Mouse (Mus musculus): ENCODE measurements around the gene Arhgef25.
"Not testable (repeated sequence)": the region's sequence is repeated elsewhere in the genome, so short reads cannot be mapped to it uniquely, and the experiment has no call there.

The Arhgef25 gene

GRCm38 (mm10) chr10:127138328-127139141 is 51.3 kb downstream of the Arhgef25 start:
- DNase-seq (ENCODE audit: low read depth, low spot score): no peak

GRCm38 (mm10) chr10:127137896-127138295 is 52.0 kb downstream of the Arhgef25 start:
- DNase-seq (ENCODE audit: low read depth, low spot score): no peak

DNA sequence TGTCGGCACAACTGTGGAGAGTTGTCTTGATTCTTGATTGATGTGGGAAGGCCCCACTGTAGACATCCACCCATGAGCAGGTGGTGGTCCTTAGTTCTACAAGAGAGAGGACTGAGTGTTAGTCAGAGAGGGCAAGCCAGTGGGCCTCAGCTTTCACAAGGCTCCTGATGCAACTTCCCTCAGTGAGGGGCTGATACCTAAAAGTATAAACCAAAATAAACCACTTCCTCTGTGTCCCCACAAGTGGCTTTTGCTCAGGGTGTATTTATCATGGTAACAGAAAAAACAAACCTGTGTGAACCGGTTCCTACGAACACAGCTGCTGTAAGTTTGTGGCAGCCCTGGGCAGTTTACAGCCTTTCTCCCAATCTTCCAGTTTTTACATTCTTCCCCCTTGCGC is 53.4 kb downstream of the Arhgef25 start:
- DNase-seq (ENCODE audit: low read depth, low spot score): no peak

- DNase-seq (ENCODE audit: low read depth, low spot score): no peak
Measured at GRCm38 (mm10) chr10:127135118-127135836, 54.6 kb downstream of the Arhgef25 start.

DNA sequence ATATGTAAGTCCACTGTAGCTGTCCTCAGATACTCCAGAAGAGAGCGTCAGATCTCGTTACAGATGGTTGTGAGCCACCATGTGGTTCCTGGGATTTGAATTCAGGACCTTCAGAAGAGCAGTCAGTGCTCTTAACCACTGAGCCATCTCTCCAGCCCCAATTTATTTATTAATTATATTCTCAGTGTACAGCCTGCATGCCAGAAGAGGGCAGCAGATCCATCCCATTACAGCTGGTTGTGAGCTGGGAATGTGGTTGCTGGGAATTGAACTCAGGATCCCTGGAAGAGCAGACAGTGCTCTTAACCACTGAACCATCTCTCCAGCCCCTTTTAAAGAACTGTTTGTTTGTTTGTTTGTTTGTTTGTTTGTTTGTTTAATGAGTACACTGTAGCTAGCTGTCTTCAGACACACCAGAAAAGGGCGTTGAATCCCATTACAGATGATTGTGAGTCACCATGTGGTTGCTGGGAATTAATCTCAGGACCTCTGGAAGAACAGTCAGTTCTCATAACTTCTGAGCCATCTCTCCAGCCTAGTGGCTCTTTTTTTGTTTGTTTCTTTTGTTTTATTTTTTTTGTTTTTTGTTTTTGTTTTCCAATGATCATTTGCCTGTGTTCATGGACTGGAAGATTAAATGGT is 55.4 kb downstream of the Arhgef25 start:
- not testable (repeated sequence) for DNase-seq (ENCODE audit: low read depth, low spot score)
